ENCODE assay signal across 15 mouse cellular contexts in genomic region chr9:36814486-36814885, GRCm38 (mm10). TPM values are rescaled to one million over a fixed set of nuclear protein-coding genes. Genes with fewer than 3 reads are reported as not detected.
DNase-seq lines count a peak whose midpoint lies in the region; TF ChIP-seq lines count a peak whose summit lies in the region.
"Had no signal": no experiment of that assay in that cellular context is flagged by ENCODE, and none has a peak within 500 bp of the region (broad histone marks: within the 10 kb centered on the region; RNA-seq: fewer than 3 reads in every experiment).

No protein-coding gene starts in this region.

- no peaks in the 10 kb centered on the region for H3K36me3 ChIP-seq in C2C12 (ENCODE audit: control insufficient read depth, insufficient read depth)
- H3K36me3 ChIP-seq: embryonic facial prominence, embryonic 15.5 days; liver, embryonic 15.5 days had no signal

- DNase-seq in embryo, embryonic 10 days (ENCODE audit: low spot score), result peak; percentile 13
- DNase-seq in embryo, embryonic 11 days, result no peak
- no peak for DNase-seq in layer of hippocampus, adult 2 months (ENCODE audit: low spot score in 2 of 2)
- no peak for DNase-seq in layer of hippocampus, adult 18-20 months (ENCODE audit: low spot score in 2 of 2)
- peak; percentile 34 for DNase-seq in brain, embryonic 14.5 days (ENCODE audit: low read depth)
- no peak for DNase-seq in adrenal gland, postnatal 36 days
- DNase-seq in layer of hippocampus, adult 8-10 months (ENCODE audit: low spot score in 2 of 2), result no peak
- DNase-seq: adrenal gland, adult 8-10 months; cerebellum, postnatal 36 days; gastrocnemius, postnatal 14 days; kidney, adult 11 months; lung, postnatal 4 days had no signal

- H3K79me3 ChIP-seq in C2C12 (ENCODE audit: low read depth), result no peaks in the 10 kb centered on the region

- no peak overlapping the region for H3K27ac ChIP-seq in layer of hippocampus, adult 2 months
- H3K27ac ChIP-seq: embryonic facial prominence, embryonic 15.5 days; liver, embryonic 15.5 days had no signal

- no peaks in the 10 kb centered on the region for H3K79me2 ChIP-seq in C2C12 (ENCODE audit: control insufficient read depth, insufficient read depth)

- TF ChIP-seq POLR2A in brain, embryonic 14.5 days (IDR thresholded peaks at IDR 0.05; ENCODE audit: borderline replicate concordance, extremely low read depth, insufficient read depth, insufficient read length, poor library complexity, severe bottlenecking), result no peak

- peak; percentile 49 for TF ChIP-seq CTCF in layer of hippocampus, adult 2 months (conservative IDR thresholded peaks at IDR 0.05)
- TF ChIP-seq CTCF in C2C12 (IDR thresholded peaks at IDR 0.05; ENCODE audit: control insufficient read depth, insufficient read depth, insufficient read length), result peak; percentile 30
- TF ChIP-seq CTCF in brain, embryonic 14.5 days (IDR thresholded peaks at IDR 0.05; ENCODE audit: borderline replicate concordance, extremely low read depth, insufficient read depth, insufficient read length), result peak; percentile 30; the same call in 1 of the 2 replicates

- no peak overlapping the region for H3K4me3 ChIP-seq in layer of hippocampus, adult 2 months
- no peak overlapping the region for H3K4me3 ChIP-seq in C2C12 (ENCODE audit: insufficient read depth, poor library complexity, severe bottlenecking)
- H3K4me3 ChIP-seq: embryonic facial prominence, embryonic 15.5 days; liver, embryonic 15.5 days had no signal

- H3K27me3 ChIP-seq in C2C12 (ENCODE audit: control insufficient read depth, insufficient read depth, insufficient read length), result peaks cover 9% of the 10 kb centered on the region
- H3K27me3 ChIP-seq: embryonic facial prominence, embryonic 15.5 days; liver, embryonic 15.5 days had no signal

- no peak overlapping the region for H3ac ChIP-seq in C2C12 (ENCODE audit: control insufficient read depth, insufficient read length, low read depth)

TF ChIP-seq in C2C12, 6 proteins besides CTCF, POLR2A, EP300 and RAD21:
- TF ChIP-seq MAX (IDR thresholded peaks at IDR 0.05) (no peak), FOSL1 (IDR thresholded peaks at IDR 0.05; ENCODE audit: insufficient read depth, low read length, poor library complexity, severe bottlenecking) (no peak), MYOD1 (IDR thresholded peaks at IDR 0.05; ENCODE audit: control insufficient read depth, insufficient read length, low read depth) (no peak), USF1 (IDR thresholded peaks at IDR 0.05; ENCODE audit: low read depth) (no peak), CEBPB (IDR thresholded peaks at IDR 0.05; ENCODE audit: low read depth) (no peak), MYOG (IDR thresholded peaks at IDR 0.05; ENCODE audit: control insufficient read depth, extremely low read depth, insufficient read length) (no peak)

RNA-seq across cellular contexts. Expression of gene Fez1, which starts 7.2 kb away (rescaled TPM):
- 100 to 1,000 TPM; 274 to 276 TPM for total RNA-seq in layer of hippocampus, adult 2 months (2021)
- total RNA-seq in layer of hippocampus, adult 18-20 months (2021), result 100 to 1,000 TPM; 274 to 280 TPM
- 0.32 TPM for polyA plus RNA-seq in C2C12 (2012; fragmentation: generic; extraction: Trizol)
- polyA plus RNA-seq in brain, embryonic 14.5 days (2012; rRNA removed), result 326 and 357 TPM in 2 replicates
- total RNA-seq in adrenal gland, postnatal 36 days (2021), result 1 to 10 TPM; 3.6 TPM
- total RNA-seq in layer of hippocampus, adult 8-10 months (2022), result 100 to 1,000 TPM; 259 to 276 (median 263) TPM

RNA-seq across cellular contexts. Expression of gene Ei24, which starts 17.3 kb away (rescaled TPM):
- 100 to 1,000 TPM in 1 of 2 experiments, 10 to 100 TPM in 1; 97.7 to 102 TPM for total RNA-seq in layer of hippocampus, adult 2 months (2021)
- total RNA-seq in layer of hippocampus, adult 18-20 months (2021), result 100 to 1,000 TPM in 1 of 2 experiments, 10 to 100 TPM in 1; 96.1 to 105 TPM
- polyA plus RNA-seq in C2C12 (2012; fragmentation: generic; extraction: Trizol), result 50.7 TPM
- 117 and 122 TPM in 2 replicates for polyA plus RNA-seq in brain, embryonic 14.5 days (2012; rRNA removed)
- total RNA-seq in adrenal gland, postnatal 36 days (2021), result 100 to 1,000 TPM; 116 to 133 TPM
- 100 to 1,000 TPM in 2 of 4 experiments, 10 to 100 TPM in 2; 90.8 to 109 (median 99.9) TPM for total RNA-seq in layer of hippocampus, adult 8-10 months (2022)

RNA-seq across cellular contexts. Expression of gene Stt3a, which starts 47.0 kb away (rescaled TPM):
- total RNA-seq in layer of hippocampus, adult 2 months (2021), result 10 to 100 TPM; 70.6 to 80.9 TPM
- 10 to 100 TPM; 60.6 to 68.5 TPM for total RNA-seq in layer of hippocampus, adult 18-20 months (2021)
- 287 TPM for polyA plus RNA-seq in C2C12 (2012; fragmentation: generic; extraction: Trizol)
- polyA plus RNA-seq in brain, embryonic 14.5 days (2012; rRNA removed), result 86.6 and 96.4 TPM in 2 replicates
- total RNA-seq in adrenal gland, postnatal 36 days (2021), result 100 to 1,000 TPM; 299 to 300 TPM
- total RNA-seq in layer of hippocampus, adult 8-10 months (2022), result 10 to 100 TPM; 68.7 to 78.0 (median 73.2) TPM

Comparison
In these comparisons a context has a peak if more than half of its experiments do, and no peak if none do; other contexts are left out.
1. DNase-seq: peak in embryo, embryonic 10 days (single experiment) and brain, embryonic 14.5 days (single experiment); none in embryo, embryonic 11 days (single experiment), layer of hippocampus, adult 2 months (0 of 2), layer of hippocampus, adult 18-20 months (0 of 2), adrenal gland, postnatal 36 days (0 of 2) and layer of hippocampus, adult 8-10 months (0 of 2).
2. RNA of gene Fez1, which starts 7.2 kb away (total RNA-seq): 274 to 280 TPM in layer of hippocampus, adult 18-20 months, 274 to 276 TPM in layer of hippocampus, adult 2 months and 259 to 276 TPM in layer of hippocampus, adult 8-10 months; 3.6 TPM in adrenal gland, postnatal 36 days; every median in the first group is over 10 times any median in the second.
3. Peak in every context shown above with its lines, with median percentiles within 50 percentile points of each other: CTCF ChIP-seq.